Mouse (Mus musculus) E14TG2a.4 (cell line): ENCODE data around the gene Arhgef19.

ENCODE experiments used
- CTCF ChIP-seq: conservative IDR thresholded peaks from 2 replicates; pipeline ENCODE4 v1.5.1; 2014; ENCODE audit warnings: low read length
- POU5F1 ChIP-seq: IDR thresholded peaks from 2 replicates; pipeline ENCODE4 v1.6.1; 2014; ENCODE audit warnings: low read length, borderline replicate concordance

DNA sequence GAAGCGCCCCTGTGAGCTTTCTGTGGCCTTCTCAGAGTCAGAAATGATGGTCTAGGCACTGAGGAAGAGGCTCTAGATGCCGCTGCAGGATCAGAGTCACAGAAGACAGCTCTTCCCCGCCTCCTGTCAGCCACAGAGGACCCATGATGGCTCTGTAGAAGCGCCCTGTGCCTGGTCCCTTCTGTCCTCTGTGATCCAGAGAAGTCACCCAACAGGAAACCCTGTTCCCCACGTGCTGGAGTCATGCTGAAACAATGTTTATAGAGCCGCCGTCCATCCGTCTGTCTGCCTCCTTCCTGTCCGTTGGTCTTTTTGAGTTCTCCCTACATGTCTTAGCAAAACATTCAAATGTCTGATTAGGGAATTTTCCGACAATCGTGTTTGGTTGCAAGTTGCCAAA lies 38.4 kb upstream of the Arhgef19 start:
- TF ChIP-seq CTCF: no peak
- no peak for TF ChIP-seq POU5F1
